Mouse (Mus musculus) megakaryocyte, adult 5-6 weeks (primary cell): ENCODE measurements around the gene Mthfd1. TPM values are rescaled to one million over a fixed set of nuclear protein-coding genes. Genes with fewer than 3 reads are reported as not detected.

Source experiments
- ATAC-seq: 2 replicates; pipeline ENCODE4 v1.8.0; 2016; ENCODE audit warnings: mild to moderate bottlenecking, inconsistent platforms; ENCODE audit not compliant: poor library complexity, severe bottlenecking
- total RNA-seq, 2 experiments: library from RNA; stranded (forward) in 1 of 2; stranded (reverse) in 1 of 2; fragments of 153-499, 151-499 nt in 1 of 2; fragments of 221-1000, 200-1000 nt in 1 of 2; gene quantifications; 2 replicates each; pipeline versions ENCODE4 v1.2.3 to v1.2.4; 2015 to 2017

Gene Mthfd1
- total RNA-seq, 2 experiments from 2014 or later: 18.4 to 33.4 TPM

- ATAC-seq: no peak
Measured at GRCm38 (mm10) chr12:76261556-76261955, 6.5 kb downstream of the Mthfd1 start.

GRCm38 (mm10) chr12:76262918-76263317, 7.8 kb downstream of the Mthfd1 start:
- no peak for ATAC-seq

GRCm38 (mm10) chr12:76263876-76264275, 8.8 kb downstream of the Mthfd1 start:
- ATAC-seq: no peak

GRCm38 (mm10) chr12:76264325-76264965, 9.3 kb downstream of the Mthfd1 start:
- peak; percentile 56 for ATAC-seq

GRCm38 (mm10) chr12:76265001-76265400, 9.9 kb downstream of the Mthfd1 start:
- peak; percentile 81 for ATAC-seq

- peak; percentile 79 for ATAC-seq
Measured at GRCm38 (mm10) chr12:76266875-76267274, 11.8 kb downstream of the Mthfd1 start.

GRCm38 (mm10) chr12:76268686-76269085, 13.6 kb downstream of the Mthfd1 start:
- ATAC-seq: no peak

- no peak for ATAC-seq
Measured at GRCm38 (mm10) chr12:76269196-76269595, 14.1 kb downstream of the Mthfd1 start.

GRCm38 (mm10) chr12:76271516-76271915, 16.4 kb downstream of the Mthfd1 start:
- ATAC-seq: no peak

- ATAC-seq: peak; percentile 84
Measured at GRCm38 (mm10) chr12:76272610-76273524, 17.8 kb downstream of the Mthfd1 start.

- no peak for ATAC-seq
Measured at GRCm38 (mm10) chr12:76278209-76278608, 23.1 kb downstream of the Mthfd1 start.

- ATAC-seq: no peak
Measured at GRCm38 (mm10) chr12:76280556-76280955, 25.5 kb downstream of the Mthfd1 start.

- ATAC-seq: no peak
Measured at GRCm38 (mm10) chr12:76281111-76281660, 26.1 kb downstream of the Mthfd1 start.

GRCm38 (mm10) chr12:76282132-76282531, 27.0 kb downstream of the Mthfd1 start:
- ATAC-seq: no peak

GRCm38 (mm10) chr12:76282532-76283173, 27.6 kb downstream of the Mthfd1 start:
- ATAC-seq: no peak

GRCm38 (mm10) chr12:76285418-76285817, 30.3 kb downstream of the Mthfd1 start:
- no peak for ATAC-seq

- no peak for ATAC-seq
Measured at GRCm38 (mm10) chr12:76287986-76288385, 32.9 kb downstream of the Mthfd1 start.

GRCm38 (mm10) chr12:76288494-76288893, 33.4 kb downstream of the Mthfd1 start:
- ATAC-seq: no peak

GRCm38 (mm10) chr12:76289428-76289827, 34.3 kb downstream of the Mthfd1 start:
- no peak for ATAC-seq

- 0 out of 2 replicates have a peak, but pooled peaks have one; percentile 43 for ATAC-seq
Measured at GRCm38 (mm10) chr12:76290271-76290670, 35.2 kb downstream of the Mthfd1 start.

GRCm38 (mm10) chr12:76293192-76293591, 38.1 kb downstream of the Mthfd1 start:
- ATAC-seq: peak; percentile 79
